Mouse (Mus musculus) lung, postnatal 0 days (tissue): ENCODE measurements at regions not wholly inside any gene's neighbourhood (a gene's known extent, or its start where the extent isn't known, plus 50 kb on each side); places are given as distances from the start of the nearest gene placed in this dataset.

Experiments
- CTCF ChIP-seq: IDR thresholded peaks from 2 replicates; pipeline ENCODE4 v1.5.1; 2016; ENCODE audit warnings: antibody characterized with exemption, mild to moderate bottlenecking
- EP300 ChIP-seq: IDR thresholded peaks from 2 replicates; pipeline ENCODE4 v1.6.1; 2016; ENCODE audit warnings: antibody characterized with exemption, mild to moderate bottlenecking, control low read depth

DNA sequence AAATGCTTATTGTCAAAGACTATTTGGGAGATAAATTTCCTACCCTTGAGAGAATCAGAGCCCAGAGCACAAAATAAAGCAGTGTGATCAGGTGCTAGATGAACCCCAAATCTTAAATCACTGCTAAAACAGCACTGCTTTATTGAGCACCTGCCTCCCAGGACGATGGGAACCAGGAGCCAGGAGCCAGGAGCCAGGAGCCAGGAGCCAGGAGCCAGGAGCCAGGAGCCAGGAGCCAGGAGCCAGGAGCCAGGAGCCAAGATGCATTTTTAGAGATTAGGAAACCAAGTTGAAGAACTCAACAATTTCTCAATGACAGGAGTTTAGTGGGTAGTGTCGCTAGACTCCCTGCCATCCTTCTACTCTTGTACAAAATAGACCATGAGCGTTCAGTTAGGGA, 1396.9 kb downstream of the Gsdmc2 start:
- TF ChIP-seq CTCF (no peak), EP300 (no peak)
